Mouse (Mus musculus) lung, postnatal 0 days (tissue): ENCODE data around the gene Blnk. TPM values are rescaled to one million over a fixed set of nuclear protein-coding genes. Genes with fewer than 3 reads are reported as not detected.

Experiments
- ATAC-seq: fragments of 200-750 bp; cut with Nextera tagmentation; 2 replicates; pipeline ENCODE4 v1.8.0; 2017; ENCODE audit warnings: moderate library complexity
- DNase-seq: peaks from one replicate; pipeline ENCODE4 v3.0.0-alpha.2; 2016; ENCODE audit warnings: low spot score
- H3K27ac ChIP-seq: fragments of 300-500 bp; sonication (generic); 2 replicates; pipeline ENCODE4 v1.5.1; 2014; ENCODE audit warnings: antibody characterized with exemption, mild to moderate bottlenecking, low read length, mixed read lengths
- H3K27me3 ChIP-seq: fragments of 300-500 bp; sonication (generic); replicated peaks from 2 replicates; pipeline ENCODE4 v1.6.1; 2014; ENCODE audit warnings: low read length, mixed read lengths; ENCODE audit not compliant: insufficient read depth
- H3K36me3 ChIP-seq: fragments of 300-500 bp; sonication (generic); 2 replicates; pipeline ENCODE4 v1.6.1; 2014; ENCODE audit warnings: low read length, mixed read lengths; ENCODE audit not compliant: insufficient read depth
- H3K4me1 ChIP-seq: fragments of 300-500 bp; sonication (generic); 2 replicates; pipeline ENCODE4 v1.6.1; 2014; ENCODE audit warnings: antibody characterized with exemption, low read depth, low read length, mixed read lengths; ENCODE audit not compliant: insufficient read depth
- H3K4me2 ChIP-seq: fragments of 300-500 bp; sonication (generic); replicated peaks from 2 replicates; pipeline ENCODE4 v1.6.1; 2014; ENCODE audit warnings: low read depth, mild to moderate bottlenecking, low read length, moderate library complexity, mixed read lengths
- H3K4me3 ChIP-seq: fragments of 300-500 bp; sonication (generic); 2 replicates; pipeline ENCODE4 v1.5.1; 2014; ENCODE audit warnings: low read depth, low read length
- H3K9ac ChIP-seq: fragments of 300-500 bp; sonication (generic); replicated peaks from 2 replicates; pipeline ENCODE4 v1.6.1; 2014; ENCODE audit warnings: low read depth, mild to moderate bottlenecking
- H3K9me3 ChIP-seq: fragments of 300-500 bp; sonication (generic); 2 replicates; pipeline ENCODE4 v1.6.1; 2016; ENCODE audit warnings: low read length, mixed read lengths
- CTCF ChIP-seq: IDR thresholded peaks from 2 replicates; pipeline ENCODE4 v1.5.1; 2016; ENCODE audit warnings: antibody characterized with exemption, mild to moderate bottlenecking
- EP300 ChIP-seq: IDR thresholded peaks from 2 replicates; pipeline ENCODE4 v1.6.1; 2016; ENCODE audit warnings: antibody characterized with exemption, mild to moderate bottlenecking, control low read depth
- WGBS: fragments of 180-500 bp; shearing (Covaris S2); extraction: QIAGEN DNeasy Blood & Tissue Kit; methylation state at CpG from one replicate; pipeline ENCODE4 v1.1.7; 2014; 5-methylcytosine and 5-hydroxymethylcytosine counted together
- polyA plus RNA-seq: library from polyadenylated mRNA; unstranded; fragments of >200 nt; fragmentation: Nextera tagmentation; extraction: Ambion mirVana; gene quantifications from 2 replicates; pipeline ENCODE4 v1.2.1, GENCODE M21; 2015

The Blnk gene
- polyA plus RNA-seq, 1 experiment from 2014 or later = 0.58 TPM

- Histone ChIP-seq H3K4me1 (no peaks in the 10 kb centered on the region), H3K27ac (no peak overlapping the region), H3K36me3 (no peaks in the 10 kb centered on the region), H3K4me3 (no peak overlapping the region), H3K27me3 (no peaks in the 10 kb centered on the region), H3K9ac (no peak overlapping the region), H3K9me3 (no peaks in the 10 kb centered on the region), H3K4me2 (no peak overlapping the region)
- ATAC-seq (peak; percentile 57), DNase-seq (peak; percentile 13)
- 34% methylated on average over 21 of the region's 21 CpGs for WGBS
- TF ChIP-seq CTCF = no peak
- TF ChIP-seq EP300 = no peak
Observed at GRCm38 (mm10) chr19:40995449-40996401, 1.4 kb upstream of the Blnk start.

- H3K27ac ChIP-seq = no peak overlapping the region
Observed at GRCm38 (mm10) chr19:40994911-40995310, 576 bp upstream of the Blnk start.

DNA sequence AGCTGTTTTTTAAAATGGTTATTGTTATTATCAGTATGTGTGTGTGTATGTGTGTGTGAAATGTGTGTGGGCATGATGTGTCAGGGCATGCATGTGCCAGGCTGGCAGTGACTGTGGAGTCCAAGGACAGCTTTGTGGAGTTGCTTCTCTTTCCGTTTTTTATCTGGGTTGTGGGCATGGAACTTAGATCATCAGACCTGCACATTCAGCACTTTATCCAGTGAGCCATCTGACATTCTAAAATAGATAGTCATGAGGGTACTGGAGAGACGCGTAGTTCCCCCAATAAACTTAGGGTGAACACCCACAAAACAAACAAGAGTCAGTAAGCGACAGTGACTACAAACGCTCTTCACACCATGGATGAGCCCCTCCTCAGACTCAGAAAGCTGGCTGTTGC, 979 bp downstream of the Blnk start:
- TF ChIP-seq EP300 (no peak), CTCF (no peak)
- Histone ChIP-seq H3K4me3 (no peak overlapping the region), H3K4me1 (no peaks in the 10 kb centered on the region), H3K9me3 (no peaks in the 10 kb centered on the region), H3K36me3 (no peaks in the 10 kb centered on the region), H3K27me3 (no peaks in the 10 kb centered on the region), H3K27ac (no peak overlapping the region), H3K4me2 (no peak overlapping the region), H3K9ac (no peak overlapping the region)
- ATAC-seq (no peak), DNase-seq (no peak)
- 90% methylated on average over 5 of the region's 5 CpGs for WGBS

More at GRCm38 (mm10) chr19:40994911-40995310, 576 bp upstream of the Blnk start:
- H3K4me3 ChIP-seq = no peak overlapping the region
- DNase-seq (no peak), ATAC-seq (no peak)
- no peak overlapping the region for H3K4me2 ChIP-seq
- no peaks in the 10 kb centered on the region for H3K4me1 ChIP-seq
- H3K9me3 ChIP-seq = no peaks in the 10 kb centered on the region
- no peak for TF ChIP-seq CTCF
- no peak for TF ChIP-seq EP300
- H3K27me3 ChIP-seq = no peaks in the 10 kb centered on the region
- no peak overlapping the region for H3K9ac ChIP-seq
- WGBS = 50% methylated on average over 7 of the region's 7 CpGs
- no peaks in the 10 kb centered on the region for H3K36me3 ChIP-seq

GRCm38 (mm10) chr19:40992517-40993044, 1.8 kb downstream of the Blnk start:
- WGBS = 72% methylated on average over 8 of the region's 8 CpGs
- ATAC-seq = no peak

DNA sequence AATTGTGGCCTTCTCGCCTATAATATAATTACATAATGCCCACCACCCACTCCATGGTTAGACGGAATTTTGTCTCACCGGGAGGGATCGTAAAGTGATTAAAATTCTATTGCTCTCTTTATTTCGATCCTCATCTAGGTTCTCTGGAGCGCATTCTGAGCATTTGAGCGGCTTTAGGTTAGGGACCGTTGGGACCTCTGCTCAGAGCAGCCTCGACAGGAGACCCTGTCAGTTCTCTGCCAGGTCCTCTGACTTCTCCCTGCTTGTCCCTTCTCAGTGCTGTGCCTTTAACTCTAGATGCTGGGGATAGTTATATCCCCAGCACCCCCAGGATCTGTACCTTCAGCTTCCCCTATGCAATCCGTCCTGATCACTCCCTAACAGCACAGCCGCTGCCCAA, 2.2 kb downstream of the Blnk start:
- DNase-seq = no peak
- Histone ChIP-seq H3K4me2 (no peak overlapping the region), H3K9me3 (no peaks in the 10 kb centered on the region), H3K36me3 (no peaks in the 10 kb centered on the region), H3K4me1 (no peaks in the 10 kb centered on the region), H3K27me3 (no peaks in the 10 kb centered on the region), H3K27ac (no peak overlapping the region), H3K9ac (no peak overlapping the region), H3K4me3 (no peak overlapping the region)
- 74% methylated on average over 11 of the region's 11 CpGs for WGBS
- TF ChIP-seq CTCF = no peak
- no peak for TF ChIP-seq EP300
- no peak for ATAC-seq

More at GRCm38 (mm10) chr19:40992517-40993044, 1.8 kb downstream of the Blnk start:
- TF ChIP-seq EP300 (no peak), CTCF (no peak)
- Histone ChIP-seq H3K27ac (no peak overlapping the region), H3K27me3 (no peaks in the 10 kb centered on the region), H3K4me1 (no peaks in the 10 kb centered on the region), H3K36me3 (no peaks in the 10 kb centered on the region), H3K4me2 (no peak overlapping the region), H3K4me3 (no peak overlapping the region), H3K9ac (no peak overlapping the region), H3K9me3 (no peaks in the 10 kb centered on the region)
- DNase-seq = no peak

GRCm38 (mm10) chr19:40991626-40992025, 2.7 kb downstream of the Blnk start:
- WGBS = 73% methylated on average over 7 of the region's 7 CpGs
- Histone ChIP-seq H3K27ac (no peak overlapping the region), H3K4me2 (no peak overlapping the region), H3K9me3 (no peaks in the 10 kb centered on the region), H3K9ac (no peak overlapping the region), H3K27me3 (no peaks in the 10 kb centered on the region), H3K4me1 (no peaks in the 10 kb centered on the region), H3K36me3 (no peaks in the 10 kb centered on the region), H3K4me3 (no peak overlapping the region)
- TF ChIP-seq CTCF (no peak), EP300 (no peak)
- ATAC-seq (no peak), DNase-seq (no peak)
